Comparison of ENCODE assay signal across 23 mouse cellular contexts in the genomic region with DNA sequence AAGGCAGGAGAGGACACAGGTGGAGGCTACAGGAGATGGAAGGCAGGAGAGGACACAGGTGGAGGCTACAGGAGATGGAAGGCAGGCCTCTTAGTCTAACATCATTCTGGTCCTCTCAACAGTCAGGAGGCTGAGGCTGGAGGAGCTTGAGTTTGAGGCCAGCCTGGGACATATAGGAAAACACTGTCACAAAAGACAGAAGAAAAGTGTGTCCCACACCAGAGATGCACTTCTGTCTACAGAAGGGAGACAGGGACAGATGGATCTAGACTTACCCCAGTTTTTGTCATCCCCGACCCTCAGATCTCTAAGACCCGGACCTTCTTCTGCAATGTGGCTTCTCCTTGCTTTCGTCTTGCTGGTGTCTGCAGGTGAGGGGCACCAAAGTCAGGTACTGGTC. TPM values are rescaled to one million over a fixed set of nuclear protein-coding genes. Genes with fewer than 3 reads are reported as not detected.
"Had no signal": no experiment of that assay in that cellular context is flagged by ENCODE, and none has a peak within 500 bp of the region (broad histone marks: within the 10 kb centered on the region; RNA-seq: fewer than 3 reads in every experiment).

A gene (plus strand): TSS at position 301 of the 400 bp plus-strand sequence.

- H3K36me3 ChIP-seq: neural tube, embryonic 13.5 days; neural tube, embryonic 15.5 days; stomach, embryonic 15.5 days had no signal

- H3K4me3 ChIP-seq: neural tube, embryonic 13.5 days; neural tube, embryonic 15.5 days; stomach, embryonic 15.5 days had no signal

- H3K9me3 ChIP-seq: neural tube, embryonic 13.5 days; neural tube, embryonic 15.5 days; stomach, embryonic 15.5 days had no signal

- H3K9ac ChIP-seq: neural tube, embryonic 13.5 days; neural tube, embryonic 15.5 days; stomach, embryonic 15.5 days had no signal

- H3K27ac ChIP-seq: neural tube, embryonic 13.5 days; neural tube, embryonic 15.5 days; stomach, embryonic 15.5 days; stomach, postnatal 0 days had no signal

- H3K27me3 ChIP-seq: neural tube, embryonic 13.5 days; neural tube, embryonic 15.5 days; stomach, embryonic 15.5 days had no signal

- DNase-seq: retina, postnatal 1 day; right cerebral cortex, adult 18-20 months; right cerebral cortex, postnatal 14 days; right cerebral cortex, postnatal 25 days; right cerebral cortex, postnatal 4 days; spleen, adult 18-20 months; thymus, adult 18-20 months; thymus, adult 2 months; thymus, postnatal 14 days; thymus, postnatal 25 days; thymus, postnatal 36 days; thymus, postnatal 4 days had no signal

- H3K4me2 ChIP-seq: neural tube, embryonic 13.5 days; neural tube, embryonic 15.5 days; stomach, embryonic 15.5 days had no signal

- H3K4me1 ChIP-seq: neural tube, embryonic 13.5 days; neural tube, embryonic 15.5 days; stomach, embryonic 15.5 days had no signal

RNA-seq across cellular contexts. Expression of the gene that starts here (rescaled TPM):
- polyA plus RNA-seq: neural tube, embryonic 13.5 days; neural tube, embryonic 14.5 days; neural tube, embryonic 15.5 days; small intestine, adult 2 months; spleen, adult 2 months; stomach, embryonic 14.5 days; stomach, embryonic 15.5 days; stomach, embryonic 16.5 days; stomach, postnatal 0 days; thymus, postnatal 0 days; urinary bladder, adult 2 months had no signal
